Mouse (Mus musculus): ENCODE measurements around the gene Zglp1.
A peak's percentile ranks its signal among the peaks of the same experiment; 100 is the strongest.

The Zglp1 gene

DNA sequence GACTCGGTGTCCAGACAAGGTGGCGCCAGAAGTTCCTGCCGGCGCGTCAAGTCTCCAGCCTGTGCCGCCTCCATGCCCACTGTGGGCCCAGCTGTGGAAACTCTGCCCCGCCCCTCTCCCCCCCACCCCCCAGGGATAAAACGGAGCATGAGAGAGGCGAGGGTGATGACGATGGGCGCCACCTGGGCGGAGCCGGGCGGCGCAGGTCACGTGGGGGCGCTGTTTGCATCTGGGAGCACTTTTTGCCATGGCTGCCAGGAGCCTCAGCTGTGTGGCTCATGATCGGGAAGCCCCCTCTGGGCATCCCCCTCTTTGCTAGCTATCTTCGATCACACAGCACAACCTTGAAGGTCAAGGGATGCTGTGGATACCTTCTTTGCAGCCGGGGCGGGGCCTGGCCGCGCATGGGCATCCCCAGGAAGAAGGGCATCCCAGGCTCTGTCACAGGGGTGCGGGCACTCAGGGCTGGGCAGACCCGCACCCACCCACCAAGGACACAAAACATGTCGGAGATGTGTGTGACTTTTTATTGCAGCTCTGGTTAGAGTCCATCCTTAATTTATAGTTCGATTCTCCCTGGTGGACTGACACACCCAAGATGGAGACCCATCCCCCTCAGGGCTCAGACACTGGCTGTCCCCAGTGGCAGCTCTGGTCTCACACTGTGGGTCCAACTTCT lies at the start of gene Zglp1:
Zglp1 (minus strand) TSS at position 88 of the 679 bp plus-strand sequence.
- DNase-seq, result no peak

DNA sequence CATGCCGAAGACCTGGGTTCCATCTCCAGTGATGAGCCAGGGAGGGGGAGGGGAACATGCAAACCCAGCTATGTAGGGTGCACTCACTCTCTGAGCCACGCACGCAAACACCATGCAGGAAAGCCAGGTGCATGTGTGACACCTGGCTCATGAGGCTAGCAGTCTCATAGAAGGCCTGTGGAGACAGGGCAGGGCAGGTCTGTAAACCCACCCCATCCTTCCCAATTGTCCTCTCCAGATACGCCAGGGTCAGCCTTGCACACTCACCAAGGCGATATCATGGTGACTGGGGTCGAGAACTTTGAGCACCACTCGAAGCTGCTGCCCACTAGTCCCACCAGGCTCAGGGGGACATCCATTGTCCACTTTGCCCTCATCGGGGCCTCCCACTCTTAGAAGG lies 48.2 kb upstream of the Zglp1 start:
- no peak for DNase-seq

GRCm38 (mm10) chr9:21114190-21114589 lies 47.3 kb upstream of the Zglp1 start:
- DNase-seq, result no peak

GRCm38 (mm10) chr9:21113751-21114150 lies 46.9 kb upstream of the Zglp1 start:
- DNase-seq, result no peak

- DNase-seq, result no peak
Observed at GRCm38 (mm10) chr9:21107607-21108237, 40.8 kb upstream of the Zglp1 start.

- no peak for DNase-seq
Observed at GRCm38 (mm10) chr9:21105760-21106564, 39.1 kb upstream of the Zglp1 start.

- no peak for DNase-seq
Observed at GRCm38 (mm10) chr9:21104814-21105213, 37.9 kb upstream of the Zglp1 start.

- DNase-seq, result no peak
Observed at GRCm38 (mm10) chr9:21102076-21102475, 35.2 kb upstream of the Zglp1 start.

- DNase-seq, result no peak
Observed at GRCm38 (mm10) chr9:21100447-21101161, 33.7 kb upstream of the Zglp1 start.

GRCm38 (mm10) chr9:21097793-21098192 lies 30.9 kb upstream of the Zglp1 start:
- DNase-seq, result no peak

- no peak for DNase-seq
Observed at GRCm38 (mm10) chr9:21095958-21096357, 29.1 kb upstream of the Zglp1 start.

GRCm38 (mm10) chr9:21093423-21093822 lies 26.5 kb upstream of the Zglp1 start:
- DNase-seq, result no peak

- DNase-seq, result peak; percentile 99
Observed at GRCm38 (mm10) chr9:21091707-21092320, 24.9 kb upstream of the Zglp1 start, which contains the start of the genes Gm38431 and Raver1. Gene Gm38431 (minus strand): TSS chr9:21091997. Gene Raver1 (minus strand): TSS chr9:21092008.

DNA sequence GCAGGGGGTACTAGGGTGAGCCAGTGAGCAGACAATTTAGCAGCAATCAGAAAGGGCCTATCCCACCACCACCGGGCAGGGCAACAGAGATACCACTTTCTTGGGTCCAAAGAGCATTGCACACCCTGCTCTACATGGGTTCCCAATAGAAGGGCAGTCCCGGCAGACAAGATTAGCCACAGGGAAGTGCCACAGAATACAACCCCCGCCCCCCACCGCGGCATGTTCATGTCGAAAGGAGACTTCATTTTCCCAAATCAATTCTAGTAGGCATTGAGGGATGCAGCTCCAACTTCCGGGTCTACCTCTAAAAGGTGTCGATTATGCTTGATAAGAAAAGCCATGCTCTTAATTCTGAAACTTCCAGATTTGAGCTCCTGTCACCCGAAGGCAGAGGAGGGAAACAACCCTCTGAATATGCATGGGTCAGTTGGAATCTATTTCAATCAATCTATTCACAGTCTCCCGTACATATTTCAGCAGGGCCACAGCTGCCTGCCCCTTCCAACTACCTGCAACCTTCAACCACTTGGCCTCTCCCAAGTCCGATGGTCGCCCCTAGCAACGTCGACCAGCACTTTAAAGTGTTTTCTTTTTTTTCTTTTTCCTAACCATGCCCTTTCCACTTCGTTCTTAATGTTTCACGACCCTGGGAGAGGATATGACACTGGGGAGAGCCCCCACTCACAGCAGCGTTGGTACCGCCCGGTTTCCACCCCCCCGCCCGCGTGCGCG lies 24.2 kb upstream of the Zglp1 start:
- DNase-seq, result no peak

DNA sequence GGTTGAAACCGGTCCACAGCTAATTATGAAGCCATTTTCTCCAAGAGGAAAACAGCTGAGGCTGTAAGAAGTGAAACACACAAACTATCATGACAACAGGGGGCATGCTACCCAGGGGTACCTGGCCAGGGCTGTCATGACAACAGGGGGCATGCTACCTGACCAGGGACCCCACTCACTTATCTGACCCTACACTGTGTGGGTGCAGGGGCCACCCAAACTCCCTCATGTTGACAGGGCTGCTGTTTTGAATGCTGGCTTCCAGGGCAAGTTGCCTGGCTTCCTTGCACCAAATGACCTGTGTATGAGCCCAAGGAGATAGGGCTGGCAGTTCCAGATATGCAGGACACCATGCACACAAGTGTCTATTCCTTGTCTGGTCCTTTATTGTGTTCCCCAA lies 23.6 kb upstream of the Zglp1 start:
- DNase-seq, result no peak

DNA sequence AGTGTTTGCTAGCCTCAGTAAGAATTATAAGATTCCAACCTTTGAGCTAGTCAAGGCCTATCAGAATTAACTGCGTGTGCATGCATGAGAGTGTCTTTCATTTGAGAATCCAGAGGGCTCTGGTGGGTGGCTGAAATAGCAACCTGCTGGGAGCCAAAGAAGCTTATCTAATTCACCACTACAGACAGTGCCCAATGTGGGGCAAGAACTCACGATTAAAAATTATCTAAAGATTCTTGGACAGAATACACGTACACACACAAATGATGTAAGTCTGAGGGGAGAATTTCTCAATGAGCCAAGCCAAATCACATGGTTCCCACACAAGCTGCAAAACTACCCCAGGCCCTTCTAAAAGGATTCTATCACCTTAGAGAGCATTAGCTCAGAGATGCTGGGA lies 16.4 kb upstream of the Zglp1 start:
- DNase-seq, result no peak

DNA sequence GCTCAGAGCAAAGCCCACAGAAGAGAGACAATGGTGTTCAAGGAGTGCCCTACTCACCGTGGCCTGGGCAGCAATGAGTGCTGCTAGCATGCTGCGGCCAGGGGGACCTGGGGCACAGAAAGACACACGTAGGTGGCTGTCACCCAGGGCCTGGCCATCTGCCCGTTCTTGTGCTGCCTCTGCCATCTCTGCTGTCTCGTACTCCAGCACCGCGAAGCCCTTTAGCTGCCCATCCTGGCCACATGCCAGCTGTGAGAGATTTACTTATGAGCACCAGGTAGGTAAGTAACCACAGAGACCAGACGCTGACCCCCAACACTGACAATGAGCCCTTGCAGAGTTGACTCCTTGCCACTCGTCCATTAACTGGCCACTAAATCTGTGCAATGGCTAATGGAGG lies 14.2 kb upstream of the Zglp1 start:
- no peak for DNase-seq

DNA sequence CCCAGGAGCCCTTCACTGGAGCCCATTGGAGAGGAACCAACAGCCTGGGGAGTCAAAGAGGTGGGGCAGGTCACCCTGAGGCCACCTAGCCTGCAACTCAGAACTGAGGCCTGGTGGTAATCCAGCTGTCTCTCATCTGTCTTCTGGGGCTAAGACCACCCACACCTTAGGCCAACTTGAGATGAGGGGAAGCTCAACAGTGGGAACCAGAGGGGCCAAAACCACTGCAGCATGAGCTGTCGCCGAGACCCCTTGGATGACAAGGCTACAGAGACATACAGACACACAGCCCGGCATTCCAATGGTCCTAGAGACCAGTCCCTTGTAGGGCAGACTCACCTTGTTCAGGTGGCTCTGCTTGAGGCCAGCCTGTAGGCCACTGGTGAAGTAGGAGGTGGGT lies 8.7 kb upstream of the Zglp1 start:
- DNase-seq, result no peak

- no peak for DNase-seq
Observed at GRCm38 (mm10) chr9:21074173-21074572, 7.3 kb upstream of the Zglp1 start.

DNA sequence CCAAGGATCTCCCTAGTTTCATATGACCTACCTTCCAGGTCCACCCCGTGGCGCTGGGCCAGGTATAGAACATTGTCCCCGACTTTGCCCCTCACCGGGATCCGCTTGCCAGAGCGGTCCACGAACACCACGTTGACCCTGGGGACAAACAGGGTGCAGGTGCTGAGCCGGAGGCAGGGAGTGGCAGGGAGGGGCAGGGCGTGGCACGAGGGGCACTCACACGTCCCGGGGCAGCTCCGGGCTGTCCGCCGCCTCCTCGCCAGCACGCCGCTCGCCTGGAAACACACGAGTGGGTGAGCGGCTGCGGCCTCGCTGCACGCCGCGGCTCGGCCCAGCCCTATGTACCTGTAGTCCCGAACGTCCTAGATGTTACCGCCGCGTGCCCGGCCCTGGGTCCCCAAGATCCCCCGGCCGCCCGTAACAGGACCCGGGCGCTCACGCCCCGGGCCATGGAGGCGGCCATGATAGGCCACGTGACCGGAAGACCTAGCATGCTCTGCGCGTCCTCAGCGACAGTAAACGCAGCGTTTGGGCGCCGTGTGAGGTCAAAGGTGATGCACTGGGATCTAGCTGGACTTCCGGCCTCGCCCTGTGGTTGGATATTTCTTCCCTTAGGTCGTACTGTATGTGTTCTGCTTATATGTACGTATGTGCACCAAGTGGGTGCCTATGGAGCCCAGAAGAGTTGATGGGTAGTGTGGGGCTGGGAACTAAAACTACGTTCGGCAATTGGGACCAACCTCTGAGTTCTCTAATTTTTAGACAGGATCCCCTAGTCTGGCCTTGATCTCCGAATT lies 6.3 kb upstream of the Zglp1 start, which contains the start of the genes Gm49373 and Fdx1l:
Gm49373 (minus strand) TSS at position 53 of the 797 bp plus-strand sequence.
Fdx1l (minus strand) TSS at position 571 of the 797 bp plus-strand sequence.
- peak; percentile 94 for DNase-seq

GRCm38 (mm10) chr9:21072641-21073040 lies 5.7 kb upstream of the Zglp1 start:
- no peak for DNase-seq
